Mouse (Mus musculus) kidney, adult 18-20 months (tissue): Measurements from ENCODE around the gene Alg3.

Source experiments
- DNase-seq: peaks from one replicate; pipeline ENCODE4 v3.0.0; 2021

The Alg3 gene

DNA sequence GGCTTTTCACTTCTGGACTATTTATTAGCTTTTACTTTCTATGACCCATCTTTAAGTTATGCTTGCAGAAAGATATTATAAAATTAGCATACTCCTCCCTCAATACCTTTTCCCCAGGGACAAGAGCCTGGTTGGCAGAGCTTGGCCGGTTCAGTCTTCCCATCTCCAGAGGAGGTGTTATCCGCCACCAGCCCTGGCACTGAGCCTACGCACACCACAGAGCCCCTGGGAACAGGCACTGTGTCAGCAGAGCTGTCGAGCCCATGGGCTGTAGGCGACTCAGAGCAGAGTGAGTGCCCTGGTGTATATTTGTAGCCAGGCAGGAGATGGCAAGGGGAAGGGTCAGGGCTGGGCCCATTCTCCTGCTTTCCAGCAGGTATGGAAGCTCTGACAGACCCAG, 11.0 kb downstream of the Alg3 start:
- DNase-seq: no peak

DNA sequence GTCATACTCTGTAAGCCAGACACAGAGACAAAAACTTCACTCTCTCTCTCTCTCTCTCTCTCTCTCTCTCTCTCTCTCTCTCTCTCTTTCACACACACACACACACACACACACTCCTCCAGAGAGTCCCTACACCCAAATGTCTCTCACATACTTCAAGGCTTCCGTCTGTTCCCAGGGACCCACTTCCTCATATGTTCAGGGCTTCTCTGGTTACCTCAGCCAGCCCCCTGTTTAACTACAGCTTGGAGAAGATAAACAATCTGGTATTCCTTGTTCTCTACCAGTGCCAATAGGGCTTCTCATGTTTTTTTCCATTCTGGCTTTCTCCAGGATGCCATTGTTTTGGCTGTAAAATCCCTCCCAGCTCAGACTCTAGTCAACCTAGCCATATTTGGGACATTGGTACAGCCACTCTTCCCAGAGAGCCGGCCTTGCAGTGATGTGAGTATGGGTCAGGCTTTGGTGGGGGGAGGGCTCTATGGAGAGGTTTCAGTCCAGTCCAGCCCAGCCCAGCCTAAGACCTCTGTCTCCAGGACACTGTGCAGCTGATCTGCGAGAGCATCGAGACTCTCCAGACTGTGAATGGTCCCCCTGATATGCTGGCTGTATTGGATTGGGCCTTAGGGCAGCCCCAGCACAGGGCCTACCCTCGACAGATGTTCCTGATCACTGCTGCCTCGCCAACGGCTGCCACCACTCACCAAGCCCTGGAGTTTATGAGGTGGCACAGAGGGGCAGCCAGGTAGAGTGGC, 14.7 kb downstream of the Alg3 start:
- DNase-seq: no peak

DNA sequence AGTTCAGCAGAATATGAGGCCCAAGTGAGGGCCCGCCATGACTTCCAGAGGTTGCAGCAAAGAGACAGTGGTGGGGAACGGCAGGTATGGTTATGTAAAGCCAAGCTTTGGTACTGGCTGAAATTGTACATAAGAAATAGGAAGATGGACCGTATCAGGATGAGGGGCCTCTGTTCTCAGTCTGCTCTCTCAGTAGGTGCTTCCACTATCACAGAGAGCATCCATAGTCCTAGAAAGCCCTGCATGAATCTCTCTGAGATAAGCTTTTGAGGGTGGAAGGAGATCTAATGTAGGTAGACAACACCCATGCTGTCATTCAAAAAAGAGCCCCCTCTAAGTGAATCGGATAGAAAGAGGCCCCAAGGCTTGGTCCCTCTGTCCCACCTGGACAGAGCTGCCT, 15.8 kb downstream of the Alg3 start:
- no peak for DNase-seq

- DNase-seq: no peak
Observed at GRCm38 (mm10) chr16:20595060-20595673, 16.4 kb downstream of the Alg3 start.

- no peak for DNase-seq
Observed at GRCm38 (mm10) chr16:20591076-20591705, 20.3 kb downstream of the Alg3 start.

DNA sequence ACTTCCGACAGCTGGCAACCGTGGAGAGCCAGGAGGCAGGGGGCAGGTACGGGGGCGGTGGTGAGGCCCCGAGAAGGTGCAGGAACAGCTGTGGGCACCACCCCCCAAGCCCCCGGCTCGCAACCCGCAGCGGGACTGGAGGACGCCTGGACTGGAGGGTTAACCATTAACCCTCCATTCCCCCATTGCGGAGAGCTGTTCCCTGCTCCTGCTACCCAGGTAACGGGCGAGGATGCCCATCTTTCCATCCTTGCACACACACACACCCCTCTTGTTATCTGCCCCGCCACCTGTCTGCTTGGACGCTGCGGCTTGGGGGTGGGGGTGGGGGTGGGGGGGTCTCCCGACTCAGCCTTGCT, 20.9 kb downstream of the Alg3 start:
- peak; percentile 24 for DNase-seq

GRCm38 (mm10) chr16:20589939-20590679, 21.4 kb downstream of the Alg3 start:
- DNase-seq: no peak

GRCm38 (mm10) chr16:20589366-20589938, 22.1 kb downstream of the Alg3 start, which contains the start of gene Vwa5b2:
Gene Vwa5b2 (plus strand): TSS chr16:20589471.
- DNase-seq: no peak

- DNase-seq: no peak
Observed at GRCm38 (mm10) chr16:20565075-20565474, 46.5 kb downstream of the Alg3 start.

DNA sequence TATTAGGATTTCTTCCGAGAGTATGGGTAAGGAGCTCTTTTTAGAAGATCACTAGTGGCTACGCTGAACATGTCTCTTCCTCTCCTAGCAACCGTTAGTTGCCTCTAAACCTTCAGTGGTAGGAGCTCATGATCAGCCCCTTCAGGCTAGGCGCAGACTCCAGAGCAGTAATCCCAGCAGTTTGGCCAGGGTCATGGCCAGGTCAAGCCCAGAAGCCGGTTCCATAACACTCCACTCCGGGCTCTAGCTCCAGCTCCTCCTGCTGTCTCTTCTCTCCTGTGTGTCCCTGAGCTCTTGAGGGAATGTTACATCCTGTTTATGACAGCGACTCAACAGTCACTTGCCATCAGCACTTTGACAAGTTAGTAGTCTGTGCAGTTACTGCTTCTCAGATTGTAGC, 54.2 kb downstream of the Alg3 start:
- DNase-seq: no peak
